Mouse (Mus musculus) gastrocnemius, adult 2 months (tissue): ENCODE results near the gene Aspdh. TPM values are rescaled to one million over a fixed set of nuclear protein-coding genes. Genes with fewer than 3 reads are reported as not detected.
A peak's percentile ranks its signal among the peaks of the same experiment; 100 is the strongest.

Experiments
- DNase-seq: peaks from one replicate; pipeline ENCODE4 v3.0.0; 2022
- H3K27ac ChIP-seq: fragments of 200-600 bp; 2 replicates; pipeline ENCODE4 v1.8.1; 2022; ENCODE audit warnings: mild to moderate bottlenecking
- H3K4me3 ChIP-seq: fragments of 200-600 bp; 2 replicates; pipeline ENCODE4 v1.8.1; 2022; ENCODE audit warnings: mild to moderate bottlenecking, moderate library complexity
- CTCF ChIP-seq: fragments of 200-600 bp; IDR thresholded peaks from 2 replicates; pipeline ENCODE4 v1.8.1; 2022; ENCODE audit warnings: antibody characterized with exemption, mild to moderate bottlenecking, moderate library complexity
- intact Hi-C: fragments of 180-260 bp; cut with DNase I; formaldehyde crosslinking; loops from one replicate; pipeline ENCODE4 v1.15.1; 2025
- total RNA-seq, 2 experiments: library from RNA; stranded (reverse); gene quantifications; 2 replicates each; pipeline ENCODE4 v1.2.3; 2021

The Aspdh gene
- total RNA-seq, 2 experiments from 2014 or later = not detected

- no peak for DNase-seq
- TF ChIP-seq CTCF = no peak
- H3K27ac ChIP-seq = no peak overlapping the region
- H3K4me3 ChIP-seq = no peak overlapping the region
- intact Hi-C loops = no loop called here
Observed at GRCm38 (mm10) chr7:44461503-44462217, 3.5 kb upstream of the Aspdh start.

GRCm38 (mm10) chr7:44462218-44463055, 2.8 kb upstream of the Aspdh start:
- peak; percentile 62 for DNase-seq
- intact Hi-C loops = no loop called here
- Histone ChIP-seq H3K27ac (no peak overlapping the region), H3K4me3 (no peak overlapping the region)
- peak; percentile 44 for TF ChIP-seq CTCF

- no peak for TF ChIP-seq CTCF
- H3K4me3 ChIP-seq = no peak overlapping the region
- no peak for DNase-seq
- no peak overlapping the region for H3K27ac ChIP-seq
- intact Hi-C loops = no loop called here
Observed at GRCm38 (mm10) chr7:44463056-44463425, 2.1 kb upstream of the Aspdh start.

- intact Hi-C loops = no loop called here
- TF ChIP-seq CTCF = no peak
- Histone ChIP-seq H3K27ac (no peak overlapping the region), H3K4me3 (no peak overlapping the region)
- DNase-seq = no peak
Observed at GRCm38 (mm10) chr7:44463556-44464225, 1.5 kb upstream of the Aspdh start.

GRCm38 (mm10) chr7:44464511-44464910, 680 bp upstream of the Aspdh start:
- Histone ChIP-seq H3K27ac (no peak overlapping the region), H3K4me3 (no peak overlapping the region)
- DNase-seq = no peak
- intact Hi-C loops = no loop called here
- no peak for TF ChIP-seq CTCF

GRCm38 (mm10) chr7:44466006-44466887, 1.1 kb downstream of the Aspdh start:
- Histone ChIP-seq H3K4me3 (no peak overlapping the region), H3K27ac (no peak overlapping the region)
- no peak for TF ChIP-seq CTCF
- intact Hi-C loops = loop anchor here (5.0 kb wide), 1 partner anchor 89 kb away; no protein-coding TSS in a partner anchor
- no peak for DNase-seq

GRCm38 (mm10) chr7:44466888-44467311, 1.7 kb downstream of the Aspdh start:
- no peak overlapping the region for H3K27ac ChIP-seq
- intact Hi-C loops = loop anchor here (5.0 kb wide), 1 partner anchor 90 kb away; no protein-coding TSS in a partner anchor
- no peak for DNase-seq
- peak overlapping the region; percentile 90 for H3K4me3 ChIP-seq
- TF ChIP-seq CTCF = no peak

GRCm38 (mm10) chr7:44467811-44468411, 2.7 kb downstream of the Aspdh start, which contains the start of gene Josd2:
Josd2 (plus strand) TSS chr7:44467980.
- Histone ChIP-seq H3K4me3 (peak within 1 kb of the TSS; percentile 90), H3K27ac (peak within 1 kb of the TSS; percentile 91)
- no peak for TF ChIP-seq CTCF
- intact Hi-C loops = loop anchor here (5.0 kb wide), 1 partner anchor 91 kb away; no protein-coding TSS in a partner anchor
- DNase-seq = peak; percentile 96

- TF ChIP-seq CTCF = no peak
- no peak for DNase-seq
- intact Hi-C loops = loop anchor here (5.0 kb wide), 1 partner anchor 91 kb away; no protein-coding TSS in a partner anchor
- H3K4me3 ChIP-seq = peak overlapping the region; percentile 90
- peak overlapping the region; percentile 91 for H3K27ac ChIP-seq
Observed at GRCm38 (mm10) chr7:44468644-44469285, 3.6 kb downstream of the Aspdh start.

- Histone ChIP-seq H3K27ac (peak overlapping the region; percentile 91), H3K4me3 (no peak overlapping the region)
- no peak for TF ChIP-seq CTCF
- intact Hi-C loops = loop anchor here (5.0 kb wide), 1 partner anchor 93 kb away; no protein-coding TSS in a partner anchor
- DNase-seq = no peak
Observed at GRCm38 (mm10) chr7:44469677-44470675, 4.8 kb downstream of the Aspdh start.
